Mouse (Mus musculus) limb, embryonic 10.5 days (tissue): ENCODE data around the gene Casr. TPM values are rescaled to one million over a fixed set of nuclear protein-coding genes. Genes with fewer than 3 reads are reported as not detected.

Source experiments
- DNase-seq: peaks from one replicate; pipeline ENCODE4 v3.0.0-alpha.2; 2017; ENCODE audit warnings: low spot score
- H3K27ac ChIP-seq: fragments of 300-500 bp; sonication (generic); 2 replicates; pipeline ENCODE4 v1.5.1; 2016; ENCODE audit warnings: mild to moderate bottlenecking
- H3K27me3 ChIP-seq: fragments of 300-500 bp; sonication (generic); 2 replicates; pipeline ENCODE4 v1.6.1; 2016; ENCODE audit warnings: low read depth, mild to moderate bottlenecking; ENCODE audit not compliant: poor library complexity, severe bottlenecking
- H3K36me3 ChIP-seq: fragments of 300-500 bp; sonication (generic); 2 replicates; pipeline ENCODE4 v1.6.1; 2016; ENCODE audit warnings: mild to moderate bottlenecking, moderate library complexity
- H3K4me1 ChIP-seq: fragments of 300-500 bp; sonication (generic); 2 replicates; pipeline ENCODE4 v1.6.1; 2016
- H3K4me3 ChIP-seq: fragments of 300-500 bp; sonication (generic); 2 replicates; pipeline ENCODE4 v1.5.1; 2016; ENCODE audit warnings: mild to moderate bottlenecking, moderate library complexity
- H3K9me3 ChIP-seq: fragments of 300-500 bp; sonication (generic); replicated peaks from 2 replicates; pipeline ENCODE4 v1.6.1; 2016; ENCODE audit warnings: mild to moderate bottlenecking
- WGBS: fragments of 180-500 bp; shearing (Covaris S2); methylation state at CpG from one replicate; pipeline ENCODE4 v1.1.7; 2016; 5-methylcytosine and 5-hydroxymethylcytosine counted together
- polyA plus RNA-seq: library from polyadenylated mRNA; unstranded; fragments of >200 nt; fragmentation: Nextera tagmentation; extraction: Ambion mirVana; gene quantifications from 2 replicates; pipeline ENCODE4 v1.2.1, GENCODE M21; 2016

The Casr gene
- polyA plus RNA-seq, 1 experiment from 2014 or later, result 0.13 TPM

GRCm38 (mm10) chr16:36540834-36541233 is 21.1 kb downstream of the Casr start:
- DNase-seq, result no peak
- Histone ChIP-seq H3K4me1 (no peaks in the 10 kb centered on the region), H3K27ac (no peak overlapping the region), H3K4me3 (no peak overlapping the region), H3K27me3 (no peaks in the 10 kb centered on the region), H3K9me3 (no peaks in the 10 kb centered on the region), H3K36me3 (no peaks in the 10 kb centered on the region)
- WGBS, result 80% methylated on average over 6 of the region's 6 CpGs

- H3K4me1 ChIP-seq, result peaks cover 17% of the 10 kb centered on the region
- H3K36me3 ChIP-seq, result no peaks in the 10 kb centered on the region
- no peak for DNase-seq
- WGBS, result 79% methylated on average over 11 of the region's 11 CpGs
- no peak overlapping the region for H3K27ac ChIP-seq
- no peak overlapping the region for H3K4me3 ChIP-seq
- H3K9me3 ChIP-seq, result no peaks in the 10 kb centered on the region
- H3K27me3 ChIP-seq, result no peaks in the 10 kb centered on the region
Measured at GRCm38 (mm10) chr16:36532981-36533687, 28.8 kb downstream of the Casr start.

GRCm38 (mm10) chr16:36532046-36532445 is 29.9 kb downstream of the Casr start:
- Histone ChIP-seq H3K4me3 (no peak overlapping the region), H3K9me3 (no peaks in the 10 kb centered on the region), H3K4me1 (peaks cover 17% of the 10 kb centered on the region), H3K27me3 (no peaks in the 10 kb centered on the region), H3K27ac (no peak overlapping the region), H3K36me3 (no peaks in the 10 kb centered on the region)
- DNase-seq, result no peak
- WGBS, result 68% methylated on average over 4 of the region's 4 CpGs

GRCm38 (mm10) chr16:36531630-36532029 is 30.3 kb downstream of the Casr start:
- H3K36me3 ChIP-seq, result no peaks in the 10 kb centered on the region
- WGBS, result 82% methylated on average over 5 of the region's 5 CpGs
- peaks cover 17% of the 10 kb centered on the region for H3K4me1 ChIP-seq
- no peaks in the 10 kb centered on the region for H3K27me3 ChIP-seq
- H3K27ac ChIP-seq, result no peak overlapping the region
- DNase-seq, result no peak
- H3K4me3 ChIP-seq, result no peak overlapping the region
- no peaks in the 10 kb centered on the region for H3K9me3 ChIP-seq

GRCm38 (mm10) chr16:36530566-36531552 is 31.1 kb downstream of the Casr start:
- H3K27ac ChIP-seq, result no peak overlapping the region
- H3K4me1 ChIP-seq, result peaks cover 17% of the 10 kb centered on the region
- WGBS, result 82% methylated on average over 15 of the region's 15 CpGs
- H3K36me3 ChIP-seq, result no peaks in the 10 kb centered on the region
- no peaks in the 10 kb centered on the region for H3K27me3 ChIP-seq
- no peaks in the 10 kb centered on the region for H3K9me3 ChIP-seq
- DNase-seq, result no peak
- no peak overlapping the region for H3K4me3 ChIP-seq

GRCm38 (mm10) chr16:36528822-36529221 is 33.1 kb downstream of the Casr start:
- DNase-seq, result no peak
- Histone ChIP-seq H3K36me3 (no peaks in the 10 kb centered on the region), H3K27ac (no peak overlapping the region), H3K9me3 (no peaks in the 10 kb centered on the region), H3K4me1 (peaks cover 17% of the 10 kb centered on the region), H3K27me3 (no peaks in the 10 kb centered on the region), H3K4me3 (no peak overlapping the region)
- 74% methylated on average over 3 of the region's 3 CpGs for WGBS

- Histone ChIP-seq H3K36me3 (no peaks in the 10 kb centered on the region), H3K4me3 (no peak overlapping the region), H3K27ac (no peak overlapping the region), H3K27me3 (no peaks in the 10 kb centered on the region), H3K9me3 (no peaks in the 10 kb centered on the region), H3K4me1 (peaks cover 5% of the 10 kb centered on the region; the same call in 1 of the 2 replicates)
- 48% methylated on average over 6 of the region's 6 CpGs for WGBS
- no peak for DNase-seq
Measured at GRCm38 (mm10) chr16:36526596-36527282, 35.2 kb downstream of the Casr start.

GRCm38 (mm10) chr16:36523095-36523494 is 38.8 kb downstream of the Casr start:
- Histone ChIP-seq H3K27ac (no peak overlapping the region), H3K4me1 (no peaks in the 10 kb centered on the region), H3K36me3 (no peaks in the 10 kb centered on the region), H3K9me3 (no peaks in the 10 kb centered on the region), H3K27me3 (no peaks in the 10 kb centered on the region), H3K4me3 (no peak overlapping the region)
- no peak for DNase-seq
- WGBS, result 84% methylated on average over 5 of the region's 5 CpGs

- no peaks in the 10 kb centered on the region for H3K27me3 ChIP-seq
- no peak overlapping the region for H3K4me3 ChIP-seq
- H3K27ac ChIP-seq, result no peak overlapping the region
- H3K4me1 ChIP-seq, result no peaks in the 10 kb centered on the region
- DNase-seq, result no peak
- H3K36me3 ChIP-seq, result no peaks in the 10 kb centered on the region
- 84% methylated on average over 2 of the region's 2 CpGs for WGBS
- no peaks in the 10 kb centered on the region for H3K9me3 ChIP-seq
Measured at GRCm38 (mm10) chr16:36516355-36516754, 45.6 kb downstream of the Casr start.

GRCm38 (mm10) chr16:36507300-36507699 is 54.6 kb downstream of the Casr start:
- H3K27me3 ChIP-seq, result no peaks in the 10 kb centered on the region
- H3K9me3 ChIP-seq, result no peaks in the 10 kb centered on the region
- DNase-seq, result no peak
- H3K36me3 ChIP-seq, result no peaks in the 10 kb centered on the region
- H3K27ac ChIP-seq, result no peak overlapping the region
- no peak overlapping the region for H3K4me3 ChIP-seq
- WGBS, result 92% methylated on average over 5 of the region's 5 CpGs
- H3K4me1 ChIP-seq, result no peaks in the 10 kb centered on the region

GRCm38 (mm10) chr16:36506827-36507226 is 55.1 kb downstream of the Casr start:
- no peaks in the 10 kb centered on the region for H3K4me1 ChIP-seq
- DNase-seq, result no peak
- no peaks in the 10 kb centered on the region for H3K9me3 ChIP-seq
- no peak overlapping the region for H3K27ac ChIP-seq
- H3K4me3 ChIP-seq, result no peak overlapping the region
- no peaks in the 10 kb centered on the region for H3K27me3 ChIP-seq
- H3K36me3 ChIP-seq, result no peaks in the 10 kb centered on the region

GRCm38 (mm10) chr16:36505913-36506312 is 56.0 kb downstream of the Casr start:
- 62% methylated on average over 4 of the region's 4 CpGs for WGBS
- Histone ChIP-seq H3K27ac (no peak overlapping the region), H3K27me3 (no peaks in the 10 kb centered on the region), H3K36me3 (no peaks in the 10 kb centered on the region), H3K4me3 (no peak overlapping the region), H3K9me3 (no peaks in the 10 kb centered on the region), H3K4me1 (no peaks in the 10 kb centered on the region)
- DNase-seq, result no peak

- no peak for DNase-seq
- 83% methylated on average over 3 of the region's 3 CpGs for WGBS
- H3K9me3 ChIP-seq, result no peaks in the 10 kb centered on the region
- no peaks in the 10 kb centered on the region for H3K36me3 ChIP-seq
- no peak overlapping the region for H3K4me3 ChIP-seq
- no peak overlapping the region for H3K27ac ChIP-seq
- no peaks in the 10 kb centered on the region for H3K27me3 ChIP-seq
- no peaks in the 10 kb centered on the region for H3K4me1 ChIP-seq
Measured at GRCm38 (mm10) chr16:36505134-36505533, 56.8 kb downstream of the Casr start.
